Mouse (Mus musculus): ENCODE data around the gene Atad3a. TPM values are rescaled to one million over a fixed set of nuclear protein-coding genes. Genes with fewer than 3 reads are reported as not detected.
A peak's percentile ranks its signal among the peaks of the same experiment; 100 is the strongest.

The Atad3a gene
- total and polyA plus RNA-seq, 3 experiments, result 220 to 232 TPM; not detected in 1

DNA sequence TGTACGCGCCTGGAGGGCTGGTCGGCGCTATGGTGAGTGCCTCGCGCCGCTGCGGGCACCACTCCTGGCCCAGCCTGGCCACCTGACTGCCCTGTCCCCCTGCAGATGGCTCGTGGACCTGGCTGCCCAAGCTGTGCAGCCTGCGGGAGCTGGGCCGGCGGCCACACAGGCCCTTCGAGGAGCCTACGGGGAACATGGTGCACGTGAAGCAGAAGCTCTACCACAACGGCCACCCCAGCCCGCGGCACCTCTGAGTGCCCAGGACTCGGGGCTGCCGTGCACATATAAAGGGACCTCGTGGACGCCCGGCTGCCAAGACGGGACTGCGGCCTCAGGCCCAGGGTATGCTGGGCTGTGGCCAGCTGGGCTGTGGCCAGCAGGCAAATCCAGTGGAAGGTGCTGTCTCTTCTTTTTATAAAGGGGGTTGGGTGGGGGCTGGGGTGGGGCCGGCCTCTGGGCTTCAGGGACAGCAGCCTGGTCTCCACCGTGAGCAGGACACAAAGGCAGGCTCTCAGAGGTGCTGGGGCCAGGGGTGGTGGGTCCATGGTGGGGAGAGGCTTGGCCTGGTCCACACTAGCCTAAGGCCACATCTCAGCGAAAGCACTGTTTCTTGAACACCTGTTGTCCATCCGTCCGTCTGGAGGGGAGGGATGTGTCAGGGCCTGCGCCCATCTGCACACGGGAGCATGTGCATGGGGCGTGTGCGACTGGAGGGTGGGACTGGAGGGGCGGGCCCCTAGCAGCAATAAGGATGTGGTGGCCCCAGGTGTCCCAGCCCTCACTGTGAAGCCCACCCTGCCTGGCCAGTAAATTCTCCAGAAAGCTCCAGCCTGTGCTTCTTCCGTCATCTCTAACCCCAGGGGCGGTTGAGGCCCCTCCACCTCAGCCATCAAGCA is 20.9 kb downstream of the Atad3a start:
- Histone ChIP-seq H3K27me3 (ENCODE audit: control insufficient read depth in 1 of 2, insufficient read depth in 2 of 2, low read length in 2 of 2) (no peaks in the 10 kb centered on the region), H3K4me3 (ENCODE audit: control insufficient read depth in 1 of 2, insufficient read depth in 1 of 2, low read depth in 2 of 2, low read length in 2 of 2) (no peak overlapping the region), H3K9ac (ENCODE audit: control insufficient read depth, low read depth, low read length, poor library complexity, severe bottlenecking) (no peak overlapping the region), H3K27ac (ENCODE audit: control insufficient read depth, low read depth, low read length) (no peak overlapping the region), H3K4me1 (ENCODE audit: control insufficient read depth in 1 of 2, insufficient read depth in 2 of 2, low read length in 2 of 2) (0 out of 4 replicates have a peak, but pooled peaks cover 0 to 5% of the 10 kb centered on the region in 2 experiments), H3K36me3 (ENCODE audit: control insufficient read depth in 1 of 2, insufficient read depth in 2 of 2, low read length in 2 of 2) (peaks cover 0 to 15% of the 10 kb centered on the region in 2 experiments; a peak in 2 of 4 replicates), H3K79me2 (ENCODE audit: control insufficient read depth, insufficient read depth, low read length, poor library complexity) (peaks cover 3% of the 10 kb centered on the region; the same call in 1 of the 2 replicates), H3K9me3 (replicated peaks; ENCODE audit: insufficient read depth, low read length) (no peaks in the 10 kb centered on the region)
- DNase-seq (ENCODE audit: low read depth, low spot score), result no peak
- TF ChIP-seq POLR2A (IDR thresholded peaks at IDR 0.05; ENCODE audit: control insufficient read depth in 1 of 2, insufficient read depth in 1 of 2, low read depth in 1 of 2, low read length in 2 of 2, poor library complexity in 1 of 2) (peak in 1 of 2 experiments; percentile 41; a peak in 1 of 4 replicates), TCF12 (IDR thresholded peaks at IDR 0.05; ENCODE audit: low read depth, low read length) (no peak), POLR2AphosphoS2 (IDR thresholded peaks at IDR 0.05; ENCODE audit: low read length) (peak; percentile 43)

DNA sequence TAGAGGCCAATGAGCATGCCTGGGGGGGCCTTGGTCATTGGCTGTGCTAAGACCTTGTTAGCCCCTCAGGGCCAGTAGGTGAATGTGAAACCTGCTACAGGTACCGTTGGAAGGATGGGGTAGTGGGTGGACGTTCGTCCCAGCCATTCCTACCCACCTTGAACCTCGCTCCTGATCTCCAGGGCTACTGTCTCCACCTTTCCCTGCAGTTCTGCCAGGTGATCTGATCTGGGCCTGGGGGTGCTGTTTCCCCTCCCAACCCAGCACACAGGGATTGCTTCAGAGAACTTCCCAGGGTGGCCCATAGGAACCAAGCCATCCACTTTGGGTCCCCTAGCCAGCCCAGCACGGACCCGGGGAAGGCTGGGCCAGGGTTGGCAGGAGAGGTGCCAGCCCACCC is 21.7 kb downstream of the Atad3a start:
- TF ChIP-seq SMC3 (IDR thresholded peaks at IDR 0.05; ENCODE audit: low read depth, low read length), result no peak
- no peak for TF ChIP-seq E2F4 (IDR thresholded peaks at IDR 0.05; ENCODE audit: borderline replicate concordance, low read depth, low read length)
- TF ChIP-seq UBTF (IDR thresholded peaks at IDR 0.05; ENCODE audit: borderline replicate concordance, insufficient read depth, low read depth, low read length), result no peak
- TF ChIP-seq HCFC1 (IDR thresholded peaks at IDR 0.05; ENCODE audit: low read depth, low read length), result no peak
- TF ChIP-seq TCF12 (IDR thresholded peaks at IDR 0.05; ENCODE audit: low read depth, low read length), result no peak
- TF ChIP-seq GATA1 (IDR thresholded peaks at IDR 0.05; ENCODE audit: low read depth, low read length), result no peak
- TF ChIP-seq POLR2AphosphoS2 (IDR thresholded peaks at IDR 0.05; ENCODE audit: low read length), result no peak
- TF ChIP-seq CHD2 (IDR thresholded peaks at IDR 0.05; ENCODE audit: low read length), result no peak
- TF ChIP-seq GABPA (IDR thresholded peaks at IDR 0.05; ENCODE audit: low read depth, low read length), result no peak
- no peak for TF ChIP-seq MAX (IDR thresholded peaks at IDR 0.05; ENCODE audit: low read length)
- no peak for TF ChIP-seq ZMIZ1 (IDR thresholded peaks at IDR 0.05; ENCODE audit: low read depth, low read length)
- TF ChIP-seq NRF1 (IDR thresholded peaks at IDR 0.05; ENCODE audit: insufficient read depth, low read depth, low read length, poor library complexity, severe bottlenecking), result no peak
- TF ChIP-seq TBP (IDR thresholded peaks at IDR 0.05; ENCODE audit: low read depth, low read length), result no peak
- no peak for TF ChIP-seq RAD21 (IDR thresholded peaks at IDR 0.05; ENCODE audit: low read depth, low read length)
- no peak for TF ChIP-seq CTCF (IDR thresholded peaks at IDR 0.05 in 2 of 3, conservative IDR thresholded peaks at IDR 0.05 in 1 of 3; ENCODE audit: control insufficient read depth in 1 of 3, insufficient read depth in 1 of 3, low read depth in 2 of 3, low read length in 3 of 3, poor library complexity in 1 of 3, severe bottlenecking in 1 of 3)
- TF ChIP-seq NELFE (IDR thresholded peaks at IDR 0.05; ENCODE audit: low read depth, low read length), result no peak
- TF ChIP-seq EP300 (IDR thresholded peaks at IDR 0.05; ENCODE audit: low read depth in 1 of 2, low read length in 2 of 2), result no peak
- no peak for TF ChIP-seq ETS1 (IDR thresholded peaks at IDR 0.05; ENCODE audit: low read depth, low read length)
- no peak for TF ChIP-seq ELF1 (IDR thresholded peaks at IDR 0.05; ENCODE audit: low read depth, low read length)
- 0 out of 4 replicates have a peak, but pooled peaks cover 0 to 5% of the 10 kb centered on the region in 2 experiments for H3K4me1 ChIP-seq (ENCODE audit: control insufficient read depth in 1 of 2, insufficient read depth in 2 of 2, low read length in 2 of 2)
- H3K27ac ChIP-seq (ENCODE audit: control insufficient read depth, low read depth, low read length), result no peak overlapping the region
- no peaks in the 10 kb centered on the region for H3K9me3 ChIP-seq (replicated peaks; ENCODE audit: insufficient read depth, low read length)
- no peak for DNase-seq (ENCODE audit: low read depth, low spot score)
- H3K4me3 ChIP-seq (ENCODE audit: control insufficient read depth in 1 of 2, insufficient read depth in 1 of 2, low read depth in 2 of 2, low read length in 2 of 2), result no peak overlapping the region
- H3K27me3 ChIP-seq (ENCODE audit: control insufficient read depth in 1 of 2, insufficient read depth in 2 of 2, low read length in 2 of 2), result no peaks in the 10 kb centered on the region
- peaks cover 0 to 10% of the 10 kb centered on the region in 2 experiments; a peak in 2 of 4 replicates for H3K36me3 ChIP-seq (ENCODE audit: control insufficient read depth in 1 of 2, insufficient read depth in 2 of 2, low read length in 2 of 2)
- H3K9ac ChIP-seq (ENCODE audit: control insufficient read depth, low read depth, low read length, poor library complexity, severe bottlenecking), result no peak overlapping the region
- peaks cover 3% of the 10 kb centered on the region; the same call in 1 of the 2 replicates for H3K79me2 ChIP-seq (ENCODE audit: control insufficient read depth, insufficient read depth, low read length, poor library complexity)

All from MEL (cell line).